Mouse (Mus musculus) Patski (cell line): ENCODE data around the gene Olfr1346. TPM values are rescaled to one million over a fixed set of nuclear protein-coding genes. Genes with fewer than 3 reads are reported as not detected.
"Not testable (repeated sequence)": the region's sequence is repeated elsewhere in the genome, so short reads cannot be mapped to it uniquely, and the experiment has no call there.

Experiments
- ATAC-seq: fragments of 100-300 bp; one replicate; pipeline ENCODE4 v1.8.0; 2021
- CTCF ChIA-PET: fragments of 350-600 bp; sonication (Branson Sonifier 250); formaldehyde crosslinking; loops from one replicate; lab custom pipeline; 2022; ENCODE audit warnings: inconsistent platforms; lab: Charles Lee
- POLR2A ChIA-PET: fragments of 350-600 bp; sonication (Branson Sonifier 250); formaldehyde crosslinking; loops from one replicate; lab custom pipeline; 2022; ENCODE audit warnings: antibody characterized with exemption, inconsistent platforms; lab: Charles Lee
- DNase-seq: peaks from one replicate; pipeline ENCODE4 v3.0.0-alpha.2; 2011; ENCODE audit warnings: low read depth, low spot score
- H3K27me3 ChIP-seq: fragments of 371-371 bp; one replicate; pipeline ENCODE4 v1.5.1; 2021
- CTCF ChIP-seq: fragments of 100-300 bp; IDR thresholded peaks from one replicate; pipeline ENCODE4 v1.5.1; 2021
- in situ Hi-C: fragments of 300-500 bp; cut with MboI; formaldehyde crosslinking; loops from 3 replicates; pipeline ENCODE4 v1.11.1; 2018; ENCODE audit warnings: low pct_unique_long_range_greater_than_20kb, mixed read lengths
- polyA plus RNA-seq: library from polyadenylated mRNA; unstranded; gene quantifications from one replicate; pipeline ENCODE4 v1.2.3, GENCODE M21; 2021

Olfr1346 gene
- polyA plus RNA-seq = not detected

- no peak for TF ChIP-seq CTCF
- peaks cover 15% of the 10 kb centered on the region for H3K27me3 ChIP-seq
- ATAC-seq = no peak
- ChIA-PET POLR2A (no interaction called here), CTCF (no interaction called here)
- no peak for DNase-seq
- in situ Hi-C loops = no loop called here
These were observed at the start of gene Olfr1346 for GRCm38 (mm10) chr7:6466951-6467350. Olfr1346 (plus strand) TSS chr7:6467101.

GRCm38 (mm10) chr7:6419894-6420293, 47.0 kb upstream of the Olfr1346 start:
- H3K27me3 ChIP-seq = peaks cover 13% of the 10 kb centered on the region
- in situ Hi-C loops = no loop called here
- no peak for DNase-seq
- no peak for TF ChIP-seq CTCF
- ATAC-seq = no peak
- CTCF ChIA-PET = no interaction called here
- POLR2A ChIA-PET = no interaction called here

- no peak for DNase-seq
- CTCF ChIA-PET = no interaction called here
- in situ Hi-C loops = no loop called here
These were observed 37.5 kb upstream of the Olfr1346 start for GRCm38 (mm10) chr7:6429381-6429780.

GRCm38 (mm10) chr7:6430342-6430741, 36.6 kb upstream of the Olfr1346 start:
- DNase-seq (no peak), ATAC-seq (no peak)
- H3K27me3 ChIP-seq = peaks cover 17% of the 10 kb centered on the region
- in situ Hi-C loops = loop anchor here (5.0 to 10.0 kb wide), 2 partner anchors 73 to 254 kb away; no protein-coding TSS in a partner anchor
- peak; percentile 61 for TF ChIP-seq CTCF
- POLR2A ChIA-PET = no interaction called here
- CTCF ChIA-PET = no interaction called here

More at GRCm38 (mm10) chr7:6429381-6429780, 37.5 kb upstream of the Olfr1346 start:
- POLR2A ChIA-PET = no interaction called here
- peak; percentile 49 for TF ChIP-seq CTCF
- H3K27me3 ChIP-seq = peaks cover 17% of the 10 kb centered on the region
- ATAC-seq = no peak

DNA sequence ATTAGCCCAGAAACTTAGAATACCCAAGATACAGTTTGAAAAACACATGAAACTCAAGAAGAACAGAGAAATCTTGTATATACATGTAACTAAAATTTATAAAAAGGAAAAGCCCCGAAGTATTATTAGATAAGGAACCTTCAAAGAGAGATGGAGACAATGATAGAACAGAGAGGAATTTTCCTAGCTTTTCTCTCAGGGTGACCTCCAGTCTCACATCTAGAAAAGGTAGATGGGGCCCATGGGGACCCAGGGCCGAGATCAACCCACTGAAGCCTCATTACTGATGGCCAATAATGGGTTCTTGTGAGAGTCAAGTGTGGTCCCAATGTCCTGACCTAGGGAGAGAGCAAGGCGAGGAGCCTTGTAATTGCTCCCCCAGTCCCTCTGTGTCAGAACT, 28.5 kb upstream of the Olfr1346 start, which contains the start of gene Olfr1344:
Gene Olfr1344, plus strand, starts transcription at position 301 of the 400 bp plus-strand sequence.
- ChIA-PET POLR2A (no interaction called here), CTCF (no interaction called here)
- no peak for DNase-seq
- in situ Hi-C loops = loop anchor here (5.0 to 10.0 kb wide), 4 partner anchors 89 to 484 kb away; no protein-coding TSS in a partner anchor
- ATAC-seq = no peak
- no peaks in the 10 kb centered on the region for H3K27me3 ChIP-seq
- TF ChIP-seq CTCF = no peak

DNA sequence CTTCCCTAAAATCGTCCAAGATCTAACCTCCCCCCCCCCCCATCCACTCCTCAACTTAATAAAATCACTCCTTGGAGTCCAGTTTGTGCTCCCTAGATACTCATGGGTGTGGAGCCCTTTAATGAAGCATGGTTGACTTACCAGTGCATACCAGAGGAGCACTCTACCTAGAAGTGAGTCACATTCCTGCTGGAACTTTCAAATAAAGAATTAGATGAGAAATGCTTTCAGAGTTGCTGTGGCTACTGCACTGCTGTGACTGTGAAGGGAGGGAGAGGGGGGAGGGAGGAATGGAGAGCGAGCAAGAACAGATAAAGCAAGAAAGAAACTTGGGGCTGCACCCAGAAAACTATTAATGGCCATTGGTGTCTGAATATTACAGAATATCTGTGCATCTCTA, 25.7 kb upstream of the Olfr1346 start:
- ATAC-seq (peak; percentile 100), DNase-seq (no peak)
- no peak for TF ChIP-seq CTCF
- ChIA-PET CTCF (no interaction called here), POLR2A (no interaction called here)
- H3K27me3 ChIP-seq = no peaks in the 10 kb centered on the region
- in situ Hi-C loops = no loop called here

DNA sequence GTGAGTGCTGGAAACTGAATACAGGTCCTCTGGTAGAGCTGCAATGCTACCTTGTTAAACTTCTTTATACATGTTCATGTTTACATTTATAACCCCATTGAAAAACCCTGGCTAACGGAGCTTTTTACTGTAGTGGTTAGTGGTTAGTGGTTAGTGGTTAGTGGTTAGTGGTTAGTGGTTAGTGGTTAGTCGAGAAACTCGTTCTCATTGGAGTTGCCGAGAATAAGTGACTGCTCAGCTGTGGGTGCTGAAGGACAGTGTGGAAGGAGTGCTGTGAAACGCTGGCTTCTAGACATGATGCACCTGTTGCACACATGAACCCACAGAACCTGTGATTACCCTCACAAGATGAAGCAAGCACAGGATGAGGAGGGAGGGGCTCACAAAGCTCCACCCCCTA, 19.1 kb upstream of the Olfr1346 start:
- no peaks in the 10 kb centered on the region for H3K27me3 ChIP-seq
- ChIA-PET CTCF (interaction anchor here (1.0 to 2.0 kb wide), 2 partner anchors 13 to 52 kb away, joined by 3 to 5 read pairs; partner anchors contain the start of gene Olfr1347), POLR2A (no interaction called here)
- ATAC-seq (no peak), DNase-seq (no peak)
- in situ Hi-C loops = no loop called here
- TF ChIP-seq CTCF = no peak

DNA sequence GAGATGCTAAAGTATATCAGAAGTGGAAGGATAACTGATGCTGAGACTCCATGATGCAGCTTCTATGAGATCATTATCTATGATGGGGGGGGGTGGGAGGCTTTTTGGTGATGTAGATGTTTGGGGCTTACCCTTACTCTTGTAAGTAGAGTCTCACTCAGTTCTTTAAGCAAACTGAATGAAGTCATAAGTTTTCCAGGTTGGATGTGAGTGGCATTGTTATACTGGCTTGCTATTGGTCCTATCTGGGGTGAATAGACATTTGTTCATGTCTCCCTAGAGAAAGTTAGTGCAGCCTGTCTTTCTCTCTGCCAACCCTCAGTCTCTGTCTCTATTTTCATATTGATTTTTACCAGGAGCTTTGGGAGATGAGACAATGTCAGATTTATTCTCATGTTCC, 11.0 kb upstream of the Olfr1346 start, which contains the start of gene Olfr1336:
Gene Olfr1336, plus strand, starts transcription at position 301 of the 400 bp plus-strand sequence.
- CTCF ChIA-PET = no interaction called here
- ATAC-seq = no peak
- no peak for DNase-seq
- POLR2A ChIA-PET = no interaction called here
- peaks cover 4% of the 10 kb centered on the region for H3K27me3 ChIP-seq
- no peak for TF ChIP-seq CTCF
- in situ Hi-C loops = no loop called here

DNA sequence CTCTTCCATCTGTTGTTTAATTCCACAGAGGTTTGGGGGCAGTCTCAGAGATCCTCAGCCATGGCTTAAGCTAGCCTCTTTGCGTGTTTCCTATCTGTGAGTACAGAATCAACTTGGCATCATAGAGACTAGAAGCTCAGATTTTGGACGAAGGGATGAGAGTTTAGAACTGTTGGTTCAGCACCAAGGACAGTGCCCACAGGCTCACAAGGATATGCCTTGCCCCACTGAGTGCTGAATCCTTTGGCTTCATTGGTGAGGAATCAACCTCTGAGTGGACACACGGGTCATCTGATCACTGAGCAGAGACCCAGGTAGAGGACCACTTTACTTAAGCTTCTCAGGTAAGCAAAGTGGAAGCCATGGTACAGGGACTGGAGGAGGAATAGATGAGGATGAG, 10.5 kb upstream of the Olfr1346 start:
- DNase-seq (no peak), ATAC-seq (no peak)
- POLR2A ChIA-PET = no interaction called here
- H3K27me3 ChIP-seq = peaks cover 4% of the 10 kb centered on the region
- CTCF ChIA-PET = no interaction called here
- in situ Hi-C loops = no loop called here
- TF ChIP-seq CTCF = no peak

- CTCF ChIA-PET, in situ Hi-C loops, ATAC-seq, DNase-seq, H3K27me3 ChIP-seq, POLR2A ChIA-PET: not testable (repeated sequence)
These were observed 10.7 kb downstream of the Olfr1346 start for GRCm38 (mm10) chr7:6477633-6478032.

GRCm38 (mm10) chr7:6486841-6487240, 19.9 kb downstream of the Olfr1346 start, which contains the start of gene Olfr5:
Olfr5 (minus strand) TSS chr7:6486941.
- no peaks in the 10 kb centered on the region for H3K27me3 ChIP-seq
- in situ Hi-C loops = no loop called here
- ATAC-seq (no peak), DNase-seq (no peak)
- no peak for TF ChIP-seq CTCF
- ChIA-PET CTCF (no interaction called here), POLR2A (no interaction called here)

DNA sequence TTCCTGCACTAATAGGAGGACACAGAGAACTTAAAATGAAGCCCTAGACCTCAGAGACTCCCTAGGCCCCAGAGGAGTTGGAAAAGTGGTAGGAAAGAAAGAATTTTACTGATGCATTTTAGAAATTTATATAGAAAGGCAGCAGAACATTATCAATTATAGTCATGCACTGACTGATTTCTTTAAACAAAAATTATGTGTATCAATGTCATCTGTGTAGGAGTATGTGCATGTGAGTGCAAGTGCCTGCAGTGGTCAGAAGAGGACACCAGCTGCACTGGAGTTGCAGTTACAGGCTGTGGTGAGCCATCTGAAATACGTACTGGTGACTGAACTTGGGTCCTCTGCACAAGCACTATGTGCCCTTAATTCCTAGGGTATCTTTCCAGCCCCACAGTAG, 32.8 kb downstream of the Olfr1346 start, which contains the start of gene Olfr1347:
Gene Olfr1347, minus strand, starts transcription at position 101 of the 400 bp plus-strand sequence.
- DNase-seq (no peak), ATAC-seq (no peak)
- CTCF ChIA-PET = interaction anchor here (1.0 kb wide), 1 partner anchor 52 kb away, joined by 3 read pairs; no protein-coding TSS in a partner anchor
- in situ Hi-C loops = no loop called here
- TF ChIP-seq CTCF = no peak
- no peaks in the 10 kb centered on the region for H3K27me3 ChIP-seq
- POLR2A ChIA-PET = no interaction called here
